9 mouse cellular contexts compared by ENCODE assay signal in the genomic region with DNA sequence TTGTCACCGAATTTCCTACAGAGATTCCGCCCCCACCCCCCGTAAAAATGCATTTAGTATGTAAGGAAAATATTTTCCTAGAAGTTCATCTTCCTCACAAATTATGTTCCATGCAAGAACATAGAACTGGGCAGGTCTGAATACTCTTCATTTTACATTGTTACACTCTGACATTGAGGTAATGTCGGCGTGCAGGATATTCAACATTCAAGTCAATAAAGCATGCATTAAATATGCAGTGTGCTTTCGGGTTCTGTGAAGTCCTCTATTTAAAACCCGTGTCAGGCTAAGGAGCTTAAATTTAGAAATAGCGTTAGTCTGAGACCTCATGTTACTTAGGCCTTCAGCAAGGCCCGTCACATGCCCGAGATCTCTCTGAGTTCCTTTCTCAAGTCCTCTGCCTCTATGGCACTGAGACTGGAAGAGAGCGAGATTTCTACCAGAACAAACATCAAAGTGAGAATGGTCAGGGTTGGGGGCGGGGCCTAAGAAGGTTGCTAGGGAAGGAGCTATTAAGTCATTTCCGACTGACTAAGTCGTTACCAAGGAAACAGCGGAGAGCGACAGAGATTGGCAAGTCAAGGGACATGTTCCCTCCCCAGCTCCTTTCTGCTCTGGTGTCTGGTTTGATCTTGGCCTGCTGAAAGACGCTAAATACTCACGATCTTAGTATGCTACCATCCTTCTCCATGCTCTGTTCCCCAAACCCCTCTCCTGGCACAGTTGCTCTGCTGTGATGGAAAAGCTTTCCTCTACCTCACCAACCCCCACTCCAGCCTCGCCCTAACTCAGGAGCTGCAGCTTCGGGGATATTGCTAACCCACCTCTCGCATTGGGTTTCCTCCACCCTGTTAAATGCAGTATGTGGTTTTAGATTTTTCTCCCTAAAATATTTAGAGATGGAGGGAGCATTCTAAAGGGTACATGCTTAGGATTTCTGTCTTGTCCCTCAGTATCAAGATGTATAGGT. TPM values are rescaled to one million over a fixed set of nuclear protein-coding genes. Genes with fewer than 3 reads are reported as not detected.
DNase-seq lines count a peak whose midpoint lies in the region; ATAC-seq and TF ChIP-seq lines count a peak whose summit lies in the region.
"Had no signal": no experiment of that assay in that cellular context is flagged by ENCODE, and none has a peak within 500 bp of the region (broad histone marks: within the 10 kb centered on the region; RNA-seq: fewer than 3 reads in every experiment).

No protein-coding gene starts in this region.

- peak overlapping the region; percentile 59 for H3K9ac ChIP-seq in hindbrain, embryonic 15.5 days

- peak; percentile 89 for DNase-seq in adrenal gland, adult 2 months
- DNase-seq in gastrocnemius, adult 18-20 months (ENCODE audit: low spot score): peak; percentile 61
- DNase-seq in layer of hippocampus, postnatal 25 days (ENCODE audit: extremely low spot score in 1 of 2, low spot score in 1 of 2): peak; percentile 23 to 55
- peak; percentile 91 for DNase-seq in lung, postnatal 10 days
- peak; percentile 66 for DNase-seq in ovary, postnatal 36 days (ENCODE audit: low spot score)
- peak; percentile 89 for DNase-seq in thymus, postnatal 14 days

- no peaks in the 10 kb centered on the region for H3K36me3 ChIP-seq in hindbrain, embryonic 15.5 days

- H3K4me3 ChIP-seq in cortical plate, adult 2 months (ENCODE audit: insufficient read depth, low read length): peak overlapping the region; percentile 32
- peak overlapping the region; percentile 39 for H3K4me3 ChIP-seq in hindbrain, embryonic 15.5 days
- H3K4me3 ChIP-seq: myocyte had no signal

- H3K4me1 ChIP-seq in cortical plate, adult 2 months (ENCODE audit: control insufficient read depth, insufficient read depth, low read length): peaks cover 3% of the 10 kb centered on the region; the same call in 1 of the 2 replicates
- H3K4me1 ChIP-seq in hindbrain, embryonic 15.5 days (replicated peaks): peaks cover 32% of the 10 kb centered on the region

- no peaks in the 10 kb centered on the region for H3K27me3 ChIP-seq in hindbrain, embryonic 15.5 days

- WGBS in hindbrain, embryonic 15.5 days: 20% methylated on average over 21 of the region's 21 CpGs

- H3K9me3 ChIP-seq in hindbrain, embryonic 15.5 days: no peaks in the 10 kb centered on the region

- no peak for TF ChIP-seq CTCF in cortical plate, adult 2 months (IDR thresholded peaks at IDR 0.05; ENCODE audit: extremely low read depth, insufficient read depth, low read length)

- peak overlapping the region; percentile 76 for H3K27ac ChIP-seq in cortical plate, adult 2 months (ENCODE audit: insufficient read depth, low read length)
- H3K27ac ChIP-seq in hindbrain, embryonic 15.5 days (replicated peaks): peak overlapping the region; percentile 93

- H3K4me2 ChIP-seq in hindbrain, embryonic 15.5 days: peak overlapping the region; percentile 65

- ATAC-seq in hindbrain, embryonic 15.5 days (ENCODE audit: low FRiP score, low read depth): peak; percentile 94

- TF ChIP-seq POLR2A in cortical plate, adult 2 months (IDR thresholded peaks at IDR 0.05; ENCODE audit: extremely low read depth, insufficient read depth, low read length): peak; percentile 69

RNA-seq across cellular contexts. Expression of a gene that starts 2.9 kb away (rescaled TPM):
- 1 to 10 TPM; 1.2 to 2.3 TPM for total RNA-seq in adrenal gland, adult 2 months (2021)
- polyA plus RNA-seq in adrenal gland, adult 2 months (2012; rRNA removed): 0.09 TPM in 1 of 2 replicates, not detected in the other
- 0.50 and 0.93 TPM in 2 replicates for polyA plus RNA-seq in cortical plate, adult 2 months (2012; rRNA removed)
- not detected for total RNA-seq in gastrocnemius, adult 18-20 months (2021)
- 0.29 and 0.55 TPM in 2 replicates for polyA plus RNA-seq in hindbrain, embryonic 15.5 days (2015; fragmentation: Nextera tagmentation; extraction: Ambion mirVana)
- under 1 TPM; 0.27 to 0.38 TPM for total RNA-seq in layer of hippocampus, postnatal 25 days (2021)

RNA-seq across cellular contexts. Expression of a gene that starts 21.2 kb away (rescaled TPM):
- total RNA-seq in adrenal gland, adult 2 months (2021): 10 to 100 TPM; 11.2 to 11.5 TPM
- 8.4 and 9.1 TPM in 2 replicates for polyA plus RNA-seq in adrenal gland, adult 2 months (2012; rRNA removed)
- 3.8 and 4.2 TPM in 2 replicates for polyA plus RNA-seq in cortical plate, adult 2 months (2012; rRNA removed)
- 1 to 10 TPM; 3.6 to 4.0 TPM for total RNA-seq in gastrocnemius, adult 18-20 months (2021)
- 6.8 and 7.9 TPM in 2 replicates for polyA plus RNA-seq in hindbrain, embryonic 15.5 days (2015; fragmentation: Nextera tagmentation; extraction: Ambion mirVana)
- 1 to 10 TPM; 4.5 to 5.2 TPM for total RNA-seq in layer of hippocampus, postnatal 25 days (2021)

Comparison
In these comparisons a context has a peak if more than half of its experiments do, and no peak if none do; other contexts are left out.
1. Peak in every context shown above with its lines: DNase-seq, ATAC-seq, H3K4me3 ChIP-seq and H3K27ac ChIP-seq.
2. DNase-seq: peak in every context shown above with its lines; median percentile 91 in lung, postnatal 10 days; 89 in adrenal gland, adult 2 months; 89 in thymus, postnatal 14 days; 66 in ovary, postnatal 36 days; 61 in gastrocnemius, adult 18-20 months; 39 in layer of hippocampus, postnatal 25 days.